Mouse (Mus musculus): ENCODE measurements around the gene Zranb3. TPM values are rescaled to one million over a fixed set of nuclear protein-coding genes. Genes with fewer than 3 reads are reported as not detected.
A peak's percentile ranks its signal among the peaks of the same experiment; 100 is the strongest.
"Not testable (repeated sequence)": the region's sequence is repeated elsewhere in the genome, so short reads cannot be mapped to it uniquely, and the experiment has no call there.

Zranb3 gene
- polyA plus RNA-seq, 1 experiment from 2014 or later: 1.3 TPM

DNA sequence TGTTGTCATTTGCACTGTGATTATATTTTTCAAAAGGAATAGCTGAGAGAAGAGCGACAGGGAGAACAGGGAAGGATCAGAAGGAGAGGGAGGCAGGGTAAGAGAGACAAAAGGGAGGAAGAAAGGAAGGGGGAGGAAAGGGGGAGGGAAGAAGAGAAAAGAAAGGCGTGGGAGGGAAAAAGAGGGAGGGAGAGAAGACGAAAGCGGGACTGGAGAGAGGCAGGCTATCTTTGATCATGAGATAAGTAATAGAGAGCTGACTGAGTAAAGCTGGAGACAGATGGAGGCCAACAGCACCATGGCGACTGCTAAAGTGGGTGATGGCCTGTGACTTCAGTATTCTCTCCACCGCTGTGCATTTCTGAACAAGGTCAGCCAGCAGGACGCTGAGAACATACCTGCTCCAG lies 143.5 kb downstream of the Zranb3 start:
- H3K4me1 ChIP-seq (ENCODE audit: insufficient read depth): no peaks in the 10 kb centered on the region
- H3K9me3 ChIP-seq (ENCODE audit: low read length): no peaks in the 10 kb centered on the region
- no peak for TF ChIP-seq CTCF (IDR thresholded peaks at IDR 0.05; ENCODE audit: low read depth)
- TF ChIP-seq EP300 (IDR thresholded peaks at IDR 0.05; ENCODE audit: low read depth): no peak
- ATAC-seq: no peak
- peaks cover 2% of the 10 kb centered on the region; the same call in 1 of the 2 replicates for H3K36me3 ChIP-seq (replicated peaks; ENCODE audit: insufficient read depth, low read length)
- no peaks in the 10 kb centered on the region for H3K27me3 ChIP-seq (ENCODE audit: insufficient read depth, low read length)
- DNase-seq: no peak
- H3K9ac ChIP-seq (replicated peaks): no peak overlapping the region
- H3K27ac ChIP-seq (ENCODE audit: low read depth): 0 out of 2 replicates have a peak overlapping the region, but pooled peaks have one; percentile 7
- no peak overlapping the region for H3K4me2 ChIP-seq (ENCODE audit: low read depth, low read length)
- 70% methylated on average over 7 of the region's 7 CpGs for whole genome bisulfite sequencing (ENCODE audit: insufficient replicate concordance)
- no peak overlapping the region for H3K4me3 ChIP-seq (ENCODE audit: low read depth, low read length)

DNA sequence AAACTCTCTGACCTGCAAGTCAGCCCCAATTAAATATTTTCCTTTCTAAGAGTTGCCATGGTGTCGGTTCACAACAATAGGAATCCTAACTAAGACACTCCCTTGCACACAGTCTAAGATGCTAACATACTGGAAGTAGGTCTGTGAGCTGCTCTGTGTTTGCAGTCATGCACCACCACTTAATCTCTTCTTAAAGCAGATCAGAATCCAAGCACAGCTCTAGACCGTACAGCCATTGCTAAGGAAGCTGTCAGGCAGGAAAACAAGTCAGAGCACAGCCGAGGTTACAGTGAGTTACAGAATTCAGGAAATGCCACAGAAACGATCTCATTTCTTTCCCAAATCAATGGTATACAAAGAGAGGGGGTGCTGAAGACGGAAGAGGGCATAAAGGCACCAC lies 144.0 kb downstream of the Zranb3 start:
- WGBS (ENCODE audit: insufficient replicate concordance): 52% methylated on average over 5 of the region's 5 CpGs

DNA sequence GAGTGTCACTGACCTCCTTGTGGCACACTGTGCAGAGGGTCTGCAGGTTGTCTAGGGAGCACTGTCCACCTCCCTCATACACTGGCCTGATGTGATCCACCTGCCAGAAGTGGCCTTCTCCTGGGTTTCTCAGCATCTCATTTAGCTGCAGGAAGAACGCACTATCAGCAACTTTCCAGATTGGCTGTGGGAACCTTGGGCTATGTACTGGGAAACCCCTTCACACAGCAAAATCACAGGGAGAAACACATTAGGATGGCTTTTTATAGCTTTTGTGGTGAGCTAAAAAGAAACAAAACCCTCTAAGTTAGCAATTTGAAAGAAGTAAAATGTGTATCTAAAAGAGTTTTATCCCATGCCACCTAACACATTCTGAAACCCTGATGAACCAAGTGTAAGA lies 146.3 kb downstream of the Zranb3 start:
- no peaks in the 10 kb centered on the region; the same call in 1 of the 2 replicates for H3K36me3 ChIP-seq (replicated peaks; ENCODE audit: insufficient read depth, low read length)
- H3K9me3 ChIP-seq (ENCODE audit: low read length): no peaks in the 10 kb centered on the region
- 100% methylated on average over 1 of the region's 1 CpGs for WGBS (ENCODE audit: insufficient replicate concordance)
- TF ChIP-seq CTCF (IDR thresholded peaks at IDR 0.05; ENCODE audit: low read depth) (no peak), EP300 (IDR thresholded peaks at IDR 0.05; ENCODE audit: low read depth) (no peak)
- no peaks in the 10 kb centered on the region for H3K4me1 ChIP-seq (ENCODE audit: insufficient read depth)
- no peak overlapping the region for H3K4me3 ChIP-seq (ENCODE audit: low read depth, low read length)
- no peak overlapping the region for H3K27ac ChIP-seq (ENCODE audit: low read depth)
- no peak overlapping the region for H3K9ac ChIP-seq (replicated peaks)
- DNase-seq: no peak
- no peak overlapping the region for H3K4me2 ChIP-seq (ENCODE audit: low read depth, low read length)
- ATAC-seq: no peak
- no peaks in the 10 kb centered on the region for H3K27me3 ChIP-seq (ENCODE audit: insufficient read depth, low read length)

More for the DNA sequence above, 144.0 kb downstream of the Zranb3 start:
- Histone ChIP-seq H3K4me3 (ENCODE audit: low read depth, low read length) (no peak overlapping the region), H3K4me2 (ENCODE audit: low read depth, low read length) (no peak overlapping the region), H3K4me1 (ENCODE audit: insufficient read depth) (no peaks in the 10 kb centered on the region), H3K9ac (replicated peaks) (no peak overlapping the region), H3K36me3 (replicated peaks; ENCODE audit: insufficient read depth, low read length) (peaks cover 2% of the 10 kb centered on the region; the same call in 1 of the 2 replicates), H3K27ac (ENCODE audit: low read depth) (0 out of 2 replicates have a peak overlapping the region, but pooled peaks have one; percentile 7), H3K27me3 (ENCODE audit: insufficient read depth, low read length) (no peaks in the 10 kb centered on the region), H3K9me3 (ENCODE audit: low read length) (no peaks in the 10 kb centered on the region)
- no peak for TF ChIP-seq CTCF (IDR thresholded peaks at IDR 0.05; ENCODE audit: low read depth)
- no peak for TF ChIP-seq EP300 (IDR thresholded peaks at IDR 0.05; ENCODE audit: low read depth)
- DNase-seq (no peak), ATAC-seq (no peak)

DNA sequence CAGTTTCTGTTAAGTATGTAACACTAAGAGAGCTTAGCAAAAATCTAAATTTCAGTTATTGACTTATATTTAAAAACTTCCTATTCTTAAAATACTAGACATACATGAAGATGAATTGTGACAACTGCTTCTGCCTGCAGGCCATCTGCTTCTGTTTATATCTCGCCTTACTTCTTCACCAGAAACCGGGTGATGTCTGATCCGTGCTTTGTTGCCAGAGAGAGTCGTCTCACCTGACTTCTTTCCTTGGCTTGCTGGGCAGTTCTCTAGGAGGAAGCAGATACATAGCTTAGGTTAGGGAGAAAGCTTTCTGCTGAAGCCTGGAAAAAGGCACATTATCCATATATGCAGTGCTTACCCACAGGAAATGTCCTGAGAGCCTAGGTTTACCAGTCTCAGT lies 148.0 kb downstream of the Zranb3 start:
- Histone ChIP-seq H3K4me2 (ENCODE audit: low read depth, low read length) (no peak overlapping the region), H3K36me3 (replicated peaks; ENCODE audit: insufficient read depth, low read length) (no peaks in the 10 kb centered on the region; the same call in 1 of the 2 replicates), H3K27me3 (ENCODE audit: insufficient read depth, low read length) (no peaks in the 10 kb centered on the region), H3K27ac (ENCODE audit: low read depth) (no peak overlapping the region), H3K9ac (replicated peaks) (no peak overlapping the region), H3K4me3 (ENCODE audit: low read depth, low read length) (no peak overlapping the region), H3K9me3 (ENCODE audit: low read length) (no peaks in the 10 kb centered on the region), H3K4me1 (ENCODE audit: insufficient read depth) (no peaks in the 10 kb centered on the region)
- WGBS (ENCODE audit: insufficient replicate concordance): 86% methylated on average over 4 of the region's 4 CpGs
- TF ChIP-seq CTCF (IDR thresholded peaks at IDR 0.05; ENCODE audit: low read depth) (no peak), EP300 (IDR thresholded peaks at IDR 0.05; ENCODE audit: low read depth) (no peak)
- ATAC-seq (no peak), DNase-seq (no peak)

DNA sequence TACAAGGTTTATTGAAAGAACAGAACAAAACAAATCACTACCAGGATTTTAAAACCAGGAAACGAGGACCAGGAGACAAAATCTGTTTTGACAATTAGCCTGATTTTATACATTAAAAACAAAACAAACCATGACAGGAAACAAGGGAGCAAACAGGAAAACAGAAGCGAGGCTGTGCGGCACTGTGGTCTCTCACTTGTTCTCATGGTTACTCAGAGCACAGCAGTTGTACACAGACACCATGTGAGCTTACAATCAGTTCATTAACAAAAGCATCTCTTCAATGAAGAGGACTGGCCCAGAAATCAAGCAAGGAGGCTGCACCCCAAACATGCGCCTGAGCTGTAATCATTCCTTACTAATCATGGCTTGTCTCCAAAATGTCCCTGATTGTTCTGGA lies 148.6 kb downstream of the Zranb3 start:
- H3K9ac ChIP-seq (replicated peaks); H3K4me3 ChIP-seq (ENCODE audit: low read depth, low read length); H3K36me3 ChIP-seq (replicated peaks; ENCODE audit: insufficient read depth, low read length); H3K4me2 ChIP-seq (ENCODE audit: low read depth, low read length); H3K4me1 ChIP-seq (ENCODE audit: insufficient read depth); DNase-seq; H3K9me3 ChIP-seq (ENCODE audit: low read length); ATAC-seq; H3K27me3 ChIP-seq (ENCODE audit: insufficient read depth, low read length); H3K27ac ChIP-seq (ENCODE audit: low read depth): not testable (repeated sequence)
- WGBS (ENCODE audit: insufficient replicate concordance): 85% methylated on average over 4 of the region's 4 CpGs

DNA sequence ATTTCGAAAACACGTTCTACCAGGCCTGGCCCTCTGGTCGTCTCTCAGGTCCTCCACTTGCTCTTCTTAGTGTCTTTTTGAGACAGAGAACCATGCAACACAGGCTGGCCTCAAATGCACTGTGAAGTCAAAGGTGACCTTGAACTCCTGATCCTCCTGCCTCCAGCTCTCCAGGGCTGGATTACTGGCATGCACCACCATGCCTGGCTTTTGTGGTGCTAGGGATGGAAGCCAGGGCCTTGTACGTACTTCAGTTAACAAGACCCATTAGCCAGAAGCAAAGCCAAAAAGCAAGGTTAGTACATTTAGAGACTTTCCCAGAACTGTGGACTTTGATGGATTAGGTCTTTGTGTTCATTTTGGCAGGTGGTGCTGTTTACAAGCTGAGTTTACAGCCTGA lies 150.6 kb downstream of the Zranb3 start:
- no peaks in the 10 kb centered on the region for H3K36me3 ChIP-seq (replicated peaks; ENCODE audit: insufficient read depth, low read length)
- no peak overlapping the region for H3K9ac ChIP-seq (replicated peaks)
- DNase-seq (no peak), ATAC-seq (no peak)
- H3K9me3 ChIP-seq (ENCODE audit: low read length): no peaks in the 10 kb centered on the region
- no peak overlapping the region for H3K27ac ChIP-seq (ENCODE audit: low read depth)
- H3K4me3 ChIP-seq (ENCODE audit: low read depth, low read length): no peak overlapping the region
- WGBS (ENCODE audit: insufficient replicate concordance): 84% methylated on average over 4 of the region's 4 CpGs
- no peak overlapping the region for H3K4me2 ChIP-seq (ENCODE audit: low read depth, low read length)
- H3K27me3 ChIP-seq (ENCODE audit: insufficient read depth, low read length): no peaks in the 10 kb centered on the region
- TF ChIP-seq CTCF (IDR thresholded peaks at IDR 0.05; ENCODE audit: low read depth): no peak
- TF ChIP-seq EP300 (IDR thresholded peaks at IDR 0.05; ENCODE audit: low read depth): no peak
- no peaks in the 10 kb centered on the region for H3K4me1 ChIP-seq (ENCODE audit: insufficient read depth)

DNA sequence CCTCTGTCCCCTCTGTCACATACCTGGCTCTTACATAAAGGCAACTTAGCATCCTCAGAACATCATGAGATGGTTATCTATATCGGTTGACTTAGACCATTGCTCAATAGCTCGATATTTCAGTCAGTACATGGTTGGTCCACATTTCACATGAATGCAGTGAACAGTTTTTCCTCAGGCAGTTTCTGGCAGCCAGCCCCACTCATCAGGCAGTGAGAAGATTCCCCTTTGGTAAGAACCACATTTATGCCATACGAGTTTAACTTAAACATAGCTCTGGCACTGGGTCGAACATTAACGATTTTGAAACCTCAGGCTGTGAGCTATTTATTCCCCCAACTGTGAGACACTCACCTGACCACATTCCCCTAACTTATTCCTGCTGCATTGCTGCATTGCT lies 154.1 kb downstream of the Zranb3 start:
- no peaks in the 10 kb centered on the region for H3K27me3 ChIP-seq (ENCODE audit: insufficient read depth, low read length)

More for the DNA sequence above, 154.1 kb downstream of the Zranb3 start:
- no peak overlapping the region for H3K9ac ChIP-seq (replicated peaks)
- H3K9me3 ChIP-seq (ENCODE audit: low read length): no peaks in the 10 kb centered on the region
- peaks cover 6% of the 10 kb centered on the region for H3K36me3 ChIP-seq (replicated peaks; ENCODE audit: insufficient read depth, low read length)
- DNase-seq (no peak), ATAC-seq (peak; percentile 34; the same call in 1 of the 2 replicates)
- no peak overlapping the region for H3K4me3 ChIP-seq (ENCODE audit: low read depth, low read length)
- WGBS (ENCODE audit: insufficient replicate concordance): 74% methylated on average over 5 of the region's 5 CpGs
- TF ChIP-seq CTCF (IDR thresholded peaks at IDR 0.05; ENCODE audit: low read depth): no peak
- no peak for TF ChIP-seq EP300 (IDR thresholded peaks at IDR 0.05; ENCODE audit: low read depth)
- H3K4me2 ChIP-seq (ENCODE audit: low read depth, low read length): no peak overlapping the region
- no peak overlapping the region for H3K27ac ChIP-seq (ENCODE audit: low read depth)
- H3K4me1 ChIP-seq (ENCODE audit: insufficient read depth): 0 out of 2 replicates have a peak, but pooled peaks cover 4% of the 10 kb centered on the region

Measured in liver, postnatal 0 days (tissue).